Mouse (Mus musculus) common myeloid progenitor, adult 5-6 weeks (primary cell): Measurements from ENCODE around the gene Qrich2. TPM values are rescaled to one million over a fixed set of nuclear protein-coding genes. Genes with fewer than 3 reads are reported as not detected.

Experiments used
- total RNA-seq: library from RNA; stranded (forward); fragments of 200-1000, 187-1606 nt; gene quantifications from 2 replicates; pipeline ENCODE4 v1.2.3, GENCODE M21; 2017

The Qrich2 gene
- total RNA-seq, 1 experiment from 2014 or later = not detected

Other genes starting within 250 kb of the Qrich2 start
- 2.2 and 2.6 TPM in 2 replicates for gene Evpl, start 228.2 kb downstream of the Qrich2 start, total RNA-seq
- 56.9 and 62.6 TPM in 2 replicates for gene Srp68, start 192.0 kb downstream of the Qrich2 start, total RNA-seq
- not detected in 2 replicates for gene Galr2, start 185.3 kb downstream of the Qrich2 start, total RNA-seq
- 19.5 and 34.3 TPM in 2 replicates for gene Exoc7, start 159.0 kb downstream of the Qrich2 start, total RNA-seq
- gene Foxj1, start 130.8 kb downstream of the Qrich2 start, total RNA-seq = not detected in 2 replicates
- gene Rnf157, start 53.2 kb downstream of the Qrich2 start, total RNA-seq = 7.0 and 9.2 TPM in 2 replicates
- 60.7 and 82.5 TPM in 2 replicates for gene Ubald2, start 32.1 kb downstream of the Qrich2 start, total RNA-seq
- 28.1 and 35.2 TPM in 2 replicates for gene Prpsap1, start 28.0 kb upstream of the Qrich2 start, total RNA-seq
- 55.3 and 61.0 TPM in 2 replicates for gene Sphk1, start 64.7 kb upstream of the Qrich2 start, total RNA-seq
- 7.6 and 8.5 TPM in 2 replicates for gene Ube2o, start 115.2 kb upstream of the Qrich2 start, total RNA-seq
- gene Aanat, start 120.2 kb upstream of the Qrich2 start, total RNA-seq = not detected in 2 replicates
- gene Rhbdf2, start 160.8 kb upstream of the Qrich2 start, total RNA-seq = 2.1 and 2.4 TPM in 2 replicates
- not detected in 2 replicates for gene Prcd, start 187.3 kb upstream of the Qrich2 start, total RNA-seq
- not detected in 2 replicates for gene Cygb, start 188.1 kb upstream of the Qrich2 start, total RNA-seq